Mouse (Mus musculus) liver, adult 2 months (tissue): ENCODE data around the gene Lmln. TPM values are rescaled to one million over a fixed set of nuclear protein-coding genes. Genes with fewer than 3 reads are reported as not detected.

Source experiments
- DNase-seq: peaks from one replicate; pipeline ENCODE4 v3.0.0-alpha.2; 2011; ENCODE audit warnings: low read depth, low spot score; ENCODE audit errors: extremely low read depth
- H3K27ac ChIP-seq: fragments of 200-500 bp; replicated peaks from 2 replicates; pipeline ENCODE4 v1.5.1; 2012; ENCODE audit warnings: low read depth, mild to moderate bottlenecking, control low read depth, inconsistent platforms, low read length; ENCODE audit not compliant: insufficient read depth
- H3K27me3 ChIP-seq: fragments of 200-500 bp; 2 replicates; pipeline ENCODE4 v1.6.1; 2012; ENCODE audit warnings: mild to moderate bottlenecking, moderate library complexity, low read length, inconsistent platforms; ENCODE audit not compliant: control insufficient read depth, insufficient read depth
- H3K36me3 ChIP-seq: fragments of 200-500 bp; 2 replicates; pipeline ENCODE4 v1.6.1; 2012; ENCODE audit warnings: low read length, inconsistent platforms; ENCODE audit not compliant: control insufficient read depth, insufficient read depth
- H3K4me1 ChIP-seq: fragments of 200-500 bp; 2 replicates; pipeline ENCODE4 v1.6.1; 2011; ENCODE audit warnings: low read length; ENCODE audit not compliant: control insufficient read depth, insufficient read depth
- H3K4me3 ChIP-seq: fragments of 200-500 bp; 2 replicates; pipeline ENCODE4 v1.5.1; 2011; ENCODE audit warnings: low read depth, mild to moderate bottlenecking, control low read depth, low read length, moderate library complexity; ENCODE audit not compliant: insufficient read depth
- H3K79me2 ChIP-seq: fragments of 200-500 bp; 2 replicates; pipeline ENCODE4 v1.6.1; 2012; ENCODE audit warnings: inconsistent platforms, mild to moderate bottlenecking, low read length, moderate library complexity; ENCODE audit not compliant: control insufficient read depth, insufficient read depth
- H3K9ac ChIP-seq: fragments of 200-500 bp; 2 replicates; pipeline ENCODE4 v1.6.1; 2012; ENCODE audit warnings: low read depth, mild to moderate bottlenecking, control low read depth, inconsistent platforms, low read length
- CTCF ChIP-seq: fragments of 200-500 bp; IDR thresholded peaks from 2 replicates; pipeline ENCODE4 v1.5.1; 2011; ENCODE audit warnings: low read depth, low read length, control low read depth
- POLR2A ChIP-seq: fragments of 200-500 bp; IDR thresholded peaks from 2 replicates; pipeline ENCODE4 v1.6.1; 2011; ENCODE audit warnings: low read length, control low read depth; ENCODE audit not compliant: insufficient read depth; ENCODE audit errors: extremely low read depth
- WGBS: fragments of 180-500 bp; shearing (Covaris S2); methylation state at CpG from one replicate; pipeline ENCODE4 v1.1.7; 2018; 5-methylcytosine and 5-hydroxymethylcytosine counted together
- polyA plus RNA-seq: library from polyadenylated mRNA; depleted of rRNA; stranded (reverse); fragments of >200 nt; gene quantifications from 2 replicates; pipeline ENCODE4 v1.2.3, GENCODE M21; 2012
- total RNA-seq: library from RNA; depleted of rRNA; stranded (reverse); fragments of >200 nt; gene quantifications from 2 replicates; pipeline ENCODE4 v1.2.3, GENCODE M21; 2014

The Lmln gene
- total and polyA plus RNA-seq, 2 experiments, result 0.81 to 1.8 TPM

- Histone ChIP-seq H3K27ac (no peak overlapping the region; the same call in 1 of the 2 replicates), H3K9ac (peak overlapping the region; percentile 20), H3K4me1 (no peaks in the 10 kb centered on the region), H3K4me3 (peak overlapping the region; percentile 46), H3K27me3 (no peaks in the 10 kb centered on the region), H3K36me3 (no peaks in the 10 kb centered on the region; the same call in 1 of the 2 replicates), H3K79me2 (no peaks in the 10 kb centered on the region)
- 27% methylated on average over 21 of the region's 21 CpGs for WGBS
- DNase-seq, result peak; percentile 80
- no peak for TF ChIP-seq POLR2A
- no peak for TF ChIP-seq CTCF
Observed at GRCm38 (mm10) chr16:33019117-33019770, 43.1 kb upstream of the Lmln start.

DNA sequence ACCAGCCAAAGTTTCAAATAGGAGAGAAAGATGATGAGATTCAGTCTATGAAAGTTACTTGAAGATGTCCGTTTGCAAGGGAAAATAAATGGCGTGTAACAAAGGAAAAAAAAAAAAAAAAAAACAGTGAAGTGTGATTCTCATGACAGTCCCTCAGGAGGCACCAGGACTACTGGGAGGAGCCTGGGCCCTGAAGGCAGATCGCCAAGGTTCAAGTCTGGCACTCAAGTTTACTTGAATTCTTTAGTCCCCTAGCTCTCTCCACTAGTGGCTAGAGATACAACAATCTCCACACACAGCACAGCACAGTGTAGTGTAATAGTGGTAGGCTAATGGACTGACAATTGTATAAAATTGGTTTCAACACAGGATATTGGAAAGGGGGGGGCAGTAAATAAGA lies 40.9 kb upstream of the Lmln start:
- Histone ChIP-seq H3K36me3 (no peaks in the 10 kb centered on the region), H3K4me1 (no peaks in the 10 kb centered on the region), H3K79me2 (no peaks in the 10 kb centered on the region), H3K27ac (no peak overlapping the region), H3K4me3 (no peak overlapping the region), H3K9ac (no peak overlapping the region), H3K27me3 (no peaks in the 10 kb centered on the region)
- no peak for TF ChIP-seq CTCF
- TF ChIP-seq POLR2A, result no peak
- WGBS, result 80% methylated on average over 3 of the region's 3 CpGs
- no peak for DNase-seq

DNA sequence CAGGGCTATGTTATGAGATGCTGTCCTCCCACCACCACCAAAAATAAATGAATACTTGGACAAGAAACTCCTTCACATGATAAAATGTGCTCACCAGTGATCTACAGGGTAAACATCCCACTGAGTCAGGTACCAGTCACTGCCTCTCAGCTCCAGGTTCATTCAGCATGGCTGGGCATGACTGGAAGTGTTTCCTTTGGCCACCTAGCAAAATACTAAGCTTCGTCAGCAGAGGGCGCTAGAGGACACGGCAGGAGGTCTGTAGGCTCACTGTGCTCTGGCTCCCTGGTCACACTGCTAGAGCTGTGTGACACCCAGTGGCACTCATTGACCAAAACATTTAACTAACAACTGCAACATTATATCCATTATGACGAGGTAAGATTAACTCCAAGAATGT lies 38.6 kb upstream of the Lmln start:
- Histone ChIP-seq H3K9ac (no peak overlapping the region), H3K36me3 (no peaks in the 10 kb centered on the region), H3K4me3 (no peak overlapping the region), H3K79me2 (no peaks in the 10 kb centered on the region), H3K27me3 (no peaks in the 10 kb centered on the region), H3K4me1 (no peaks in the 10 kb centered on the region), H3K27ac (no peak overlapping the region)
- WGBS, result under 1% methylated on average over 4 of the region's 4 CpGs
- peak; percentile 63 for DNase-seq
- TF ChIP-seq POLR2A (no peak), CTCF (peak; percentile 99)

GRCm38 (mm10) chr16:33024456-33025104 lies 37.7 kb upstream of the Lmln start:
- TF ChIP-seq CTCF (no peak), POLR2A (no peak)
- Histone ChIP-seq H3K27me3 (no peaks in the 10 kb centered on the region), H3K36me3 (no peaks in the 10 kb centered on the region), H3K9ac (no peak overlapping the region), H3K27ac (no peak overlapping the region), H3K4me1 (no peaks in the 10 kb centered on the region), H3K4me3 (no peak overlapping the region), H3K79me2 (no peaks in the 10 kb centered on the region)
- WGBS, result 86% methylated on average over 8 of the region's 8 CpGs
- no peak for DNase-seq

GRCm38 (mm10) chr16:33026357-33026756 lies 36.0 kb upstream of the Lmln start:
- Histone ChIP-seq H3K36me3 (no peaks in the 10 kb centered on the region), H3K4me3 (no peak overlapping the region), H3K27ac (no peak overlapping the region), H3K9ac (no peak overlapping the region), H3K79me2 (no peaks in the 10 kb centered on the region), H3K27me3 (no peaks in the 10 kb centered on the region), H3K4me1 (no peaks in the 10 kb centered on the region)
- 83% methylated on average over 7 of the region's 7 CpGs for WGBS
- no peak for DNase-seq
- no peak for TF ChIP-seq POLR2A
- no peak for TF ChIP-seq CTCF

- Histone ChIP-seq H3K27ac (no peak overlapping the region), H3K79me2 (no peaks in the 10 kb centered on the region), H3K9ac (no peak overlapping the region), H3K36me3 (no peaks in the 10 kb centered on the region), H3K27me3 (no peaks in the 10 kb centered on the region), H3K4me1 (no peaks in the 10 kb centered on the region), H3K4me3 (no peak overlapping the region)
- TF ChIP-seq POLR2A, result no peak
- no peak for TF ChIP-seq CTCF
- 94% methylated on average over 4 of the region's 4 CpGs for WGBS
- DNase-seq, result no peak
Observed at GRCm38 (mm10) chr16:33036006-33036405, 26.3 kb upstream of the Lmln start.
